Mouse (Mus musculus): ENCODE measurements around the gene Fam122a.

The Fam122a gene

GRCm38 (mm10) chr19:24476929-24477882, at the start of gene Fam122a:
Gene Fam122a, minus strand, starts transcription at chr19:24477356.
- POLR2A ChIA-PET, result interaction anchor here (0.6 to 2.4 kb wide), 52 partner anchors 9 to 1057 kb away, joined by 3 to 29 read pairs (median 4); partner anchors contain the start of gene Fxn (in 2 of the 4)
- CTCF ChIA-PET, result interaction anchor here in 1 of 4 experiments (0.6 kb wide), 1 partner anchor 16 kb away, joined by 9 read pairs; no protein-coding TSS in a partner anchor

- POLR2A ChIA-PET, result interaction anchor here in 3 of 4 experiments (0.6 to 2.1 kb wide), 14 partner anchors 11 to 299 kb away, joined by 3 to 8 read pairs (median 3); partner anchors contain the start of gene Fam122a (in 1 of the 3)
- CTCF ChIA-PET, result interaction anchor here in 3 of 4 experiments (0.5 to 1.2 kb wide), 5 partner anchors 18 to 663 kb away, joined by 3 to 6 read pairs (median 4); no protein-coding TSS in a partner anchor
These were observed 46.5 kb upstream of the Fam122a start for GRCm38 (mm10) chr19:24523476-24524313.

- CTCF ChIA-PET, result no interaction called here
- POLR2A ChIA-PET, result interaction anchor here in 1 of 4 experiments (0.7 kb wide), 1 partner anchor 166 kb away, joined by 4 read pairs; no protein-coding TSS in a partner anchor
These were observed 44.8 kb upstream of the Fam122a start for GRCm38 (mm10) chr19:24521997-24522396.

GRCm38 (mm10) chr19:24521146-24521545, 44.0 kb upstream of the Fam122a start:
- POLR2A ChIA-PET, result interaction anchor here in 2 of 4 experiments (1.0 to 1.5 kb wide), 4 partner anchors 15 to 69 kb away, joined by 3 read pairs; no protein-coding TSS in a partner anchor

GRCm38 (mm10) chr19:24519732-24520409, 42.7 kb upstream of the Fam122a start:
- CTCF ChIA-PET, result no interaction called here
- POLR2A ChIA-PET, result interaction anchor here in 2 of 4 experiments (1.1 to 1.5 kb wide), 4 partner anchors 13 to 67 kb away, joined by 3 to 4 read pairs (median 3); partner anchors contain the start of gene Fam122a (in 1 of the 2)

More at GRCm38 (mm10) chr19:24521146-24521545, 44.0 kb upstream of the Fam122a start:
- CTCF ChIA-PET, result no interaction called here

GRCm38 (mm10) chr19:24518384-24518783, 41.2 kb upstream of the Fam122a start:
- CTCF ChIA-PET, result no interaction called here
- POLR2A ChIA-PET, result no interaction called here

- POLR2A ChIA-PET, result no interaction called here
- CTCF ChIA-PET, result no interaction called here
These were observed 39.9 kb upstream of the Fam122a start for GRCm38 (mm10) chr19:24517057-24517456.

- ChIA-PET CTCF (no interaction called here), POLR2A (no interaction called here)
These were observed 38.8 kb upstream of the Fam122a start for GRCm38 (mm10) chr19:24515941-24516340.

GRCm38 (mm10) chr19:24514661-24515642, 37.8 kb upstream of the Fam122a start:
- ChIA-PET POLR2A (interaction anchor here in 1 of 4 experiments (0.7 to 0.8 kb wide), 2 partner anchors 17 to 59 kb away, joined by 3 read pairs; no protein-coding TSS in a partner anchor), CTCF (interaction anchor here in 1 of 4 experiments (0.6 kb wide), 1 partner anchor 12 kb away, joined by 3 read pairs; no protein-coding TSS in a partner anchor)

- POLR2A ChIA-PET, result no interaction called here
- CTCF ChIA-PET, result no interaction called here
These were observed 36.1 kb upstream of the Fam122a start for GRCm38 (mm10) chr19:24513105-24513843.

GRCm38 (mm10) chr19:24511939-24512338, 34.8 kb upstream of the Fam122a start:
- POLR2A ChIA-PET, result no interaction called here
- CTCF ChIA-PET, result no interaction called here

GRCm38 (mm10) chr19:24509391-24509790, 32.2 kb upstream of the Fam122a start:
- CTCF ChIA-PET, result interaction anchor here in 1 of 4 experiments (0.8 kb wide), 1 partner anchor 17 kb away, joined by 3 read pairs; no protein-coding TSS in a partner anchor
- POLR2A ChIA-PET, result no interaction called here

- CTCF ChIA-PET, result no interaction called here
- POLR2A ChIA-PET, result no interaction called here
These were observed 31.1 kb upstream of the Fam122a start for GRCm38 (mm10) chr19:24508087-24508767.

- CTCF ChIA-PET, result interaction anchor here in 3 of 4 experiments (0.6 to 1.4 kb wide), 3 partner anchors 11 to 531 kb away, joined by 3 to 5 read pairs (median 3); no protein-coding TSS in a partner anchor
- POLR2A ChIA-PET, result interaction anchor here in 2 of 4 experiments (0.6 to 4.2 kb wide), 6 partner anchors 11 to 371 kb away, joined by 3 to 23 read pairs (median 6); partner anchors contain the start of gene Fam122a (in 1 of the 2)
These were observed 25.7 kb upstream of the Fam122a start for GRCm38 (mm10) chr19:24502736-24503421.

GRCm38 (mm10) chr19:24501525-24501924, 24.4 kb upstream of the Fam122a start:
- POLR2A ChIA-PET, result interaction anchor here in 3 of 4 experiments (0.6 to 4.2 kb wide), 10 partner anchors 9 to 382 kb away, joined by 3 to 23 read pairs (median 4); partner anchors contain the start of gene Fam122a (in 3 of the 3)
- CTCF ChIA-PET, result interaction anchor here in 2 of 4 experiments (0.6 to 1.4 kb wide), 4 partner anchors 10 to 200 kb away, joined by 3 to 5 read pairs (median 4); no protein-coding TSS in a partner anchor
